Mouse (Mus musculus): ENCODE data around the gene Ctcf.
A peak's percentile ranks its signal among the peaks of the same experiment; 100 is the strongest.

The Ctcf gene

GRCm38 (mm10) chr8:105700966-105701824 lies 64.8 kb downstream of the Ctcf start, which contains the start of the genes Acd and Pard6a:
TSS of gene Acd (minus strand) at chr8:105701102.
TSS of gene Pard6a (plus strand) at chr8:105701148.
- peak; percentile 95 for DNase-seq (ENCODE audit: low read depth)

- no peak for DNase-seq (ENCODE audit: low read depth)
These were observed 65.6 kb downstream of the Ctcf start for GRCm38 (mm10) chr8:105702001-105702401.

- no peak for DNase-seq (ENCODE audit: low read depth)
These were observed 66.5 kb downstream of the Ctcf start for GRCm38 (mm10) chr8:105702731-105703415.

GRCm38 (mm10) chr8:105704146-105704812 lies 67.9 kb downstream of the Ctcf start:
- DNase-seq (ENCODE audit: low read depth): no peak

- DNase-seq (ENCODE audit: low read depth): no peak
These were observed 68.6 kb downstream of the Ctcf start for GRCm38 (mm10) chr8:105704955-105705354.

GRCm38 (mm10) chr8:105706426-105706825 lies 70.1 kb downstream of the Ctcf start:
- DNase-seq (ENCODE audit: low read depth): no peak

- DNase-seq (ENCODE audit: low read depth): peak; percentile 95
These were observed 71.4 kb downstream of the Ctcf start, which contains the start of the genes 4933405L10Rik and Enkd1 for GRCm38 (mm10) chr8:105707498-105708403. TSS of gene 4933405L10Rik (plus strand) at chr8:105707655. TSS of gene Enkd1 (minus strand) at chr8:105708210.

GRCm38 (mm10) chr8:105708675-105709074 lies 72.3 kb downstream of the Ctcf start:
- DNase-seq (ENCODE audit: low read depth): no peak

GRCm38 (mm10) chr8:105709317-105709716 lies 72.9 kb downstream of the Ctcf start:
- no peak for DNase-seq (ENCODE audit: low read depth)

- DNase-seq (ENCODE audit: low read depth): no peak
These were observed 75.9 kb downstream of the Ctcf start for GRCm38 (mm10) chr8:105712286-105712685.

- DNase-seq (ENCODE audit: low read depth): peak; percentile 93
These were observed 77.8 kb downstream of the Ctcf start for GRCm38 (mm10) chr8:105714139-105714538.

- DNase-seq (ENCODE audit: low read depth): peak; percentile 85
These were observed 78.7 kb downstream of the Ctcf start for GRCm38 (mm10) chr8:105715042-105715441.

GRCm38 (mm10) chr8:105716302-105716945 lies 80.1 kb downstream of the Ctcf start:
- DNase-seq (ENCODE audit: low read depth): no peak

- DNase-seq (ENCODE audit: low read depth): no peak
These were observed 83.3 kb downstream of the Ctcf start for GRCm38 (mm10) chr8:105719637-105720036.

GRCm38 (mm10) chr8:105722861-105723260 lies 86.5 kb downstream of the Ctcf start:
- no peak for DNase-seq (ENCODE audit: low read depth)

- no peak for DNase-seq (ENCODE audit: low read depth)
These were observed 89.4 kb downstream of the Ctcf start for GRCm38 (mm10) chr8:105725726-105726125.

- peak; percentile 92 for DNase-seq (ENCODE audit: low read depth)
These were observed 91.2 kb downstream of the Ctcf start for GRCm38 (mm10) chr8:105727397-105728124.

- no peak for DNase-seq (ENCODE audit: low read depth)
These were observed 95.8 kb downstream of the Ctcf start for GRCm38 (mm10) chr8:105732186-105732585.
